Comparison of ENCODE assay signal across 7 mouse cellular contexts in the genomic region with DNA sequence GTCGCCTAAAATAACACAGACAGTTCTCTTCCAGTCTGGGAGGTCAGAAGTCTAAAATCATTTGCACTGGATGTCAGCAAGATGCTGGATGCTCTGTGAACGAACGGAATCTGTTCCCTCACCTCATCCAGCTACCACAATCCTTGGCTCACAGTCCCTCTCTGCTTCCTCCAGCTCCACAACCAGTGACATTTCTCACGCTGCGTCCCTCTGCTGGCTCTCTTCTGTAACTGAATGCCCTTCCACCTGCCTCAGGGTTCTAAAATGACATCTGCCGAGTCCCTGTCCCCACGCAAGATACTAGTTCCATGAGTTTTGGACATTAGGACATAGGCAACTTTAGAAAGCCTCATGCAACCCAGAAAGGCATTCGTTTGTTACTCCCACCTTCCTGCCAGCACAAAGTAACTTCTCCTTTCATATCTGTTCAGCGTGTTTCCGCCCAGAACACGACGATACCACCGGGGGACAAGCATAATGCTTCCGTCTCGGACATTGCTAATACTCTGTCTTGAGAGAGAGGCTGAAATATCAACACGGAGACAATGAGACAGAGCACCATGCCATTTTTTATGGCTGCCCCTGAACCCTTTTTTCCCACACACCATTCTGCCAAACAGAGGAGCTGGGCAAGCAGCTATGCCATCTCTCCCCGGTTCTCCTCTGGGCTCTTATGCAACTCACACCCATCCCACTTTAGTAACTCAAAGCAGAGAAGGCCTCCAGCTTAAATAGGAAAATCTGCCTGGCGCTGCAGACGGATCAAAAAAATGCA. TPM values are rescaled to one million over a fixed set of nuclear protein-coding genes. Genes with fewer than 3 reads are reported as not detected.
DNase-seq lines count a peak whose midpoint lies in the region; ATAC-seq and TF ChIP-seq lines count a peak whose summit lies in the region.

No protein-coding gene starts in this region.

- no peak overlapping the region for H3K4me3 ChIP-seq in kidney, embryonic 14.5 days (ENCODE audit: low read length)
- H3K4me3 ChIP-seq in thymus, adult 2 months (ENCODE audit: control insufficient read depth, insufficient read depth, low read length), result no peak overlapping the region
- H3K4me3 ChIP-seq in intestine, embryonic 14.5 days (ENCODE audit: low read depth, low read length), result no peak overlapping the region
- no peak overlapping the region for H3K4me3 ChIP-seq in stomach, embryonic 15.5 days (replicated peaks)

- H3K36me3 ChIP-seq in kidney, embryonic 14.5 days (ENCODE audit: control insufficient read depth, insufficient read depth, low read length), result no peaks in the 10 kb centered on the region
- no peaks in the 10 kb centered on the region for H3K36me3 ChIP-seq in thymus, adult 2 months (ENCODE audit: control insufficient read depth, insufficient read depth, low read length)
- H3K36me3 ChIP-seq in intestine, embryonic 14.5 days (ENCODE audit: control insufficient read depth, insufficient read depth, low read length), result no peaks in the 10 kb centered on the region
- no peaks in the 10 kb centered on the region for H3K36me3 ChIP-seq in stomach, embryonic 15.5 days

- H3K9ac ChIP-seq in kidney, embryonic 14.5 days (ENCODE audit: low read depth, low read length), result no peak overlapping the region
- H3K9ac ChIP-seq in intestine, embryonic 14.5 days (ENCODE audit: low read length), result no peak overlapping the region
- no peak overlapping the region for H3K9ac ChIP-seq in stomach, embryonic 15.5 days

- no peak overlapping the region for H3K4me2 ChIP-seq in kidney, embryonic 14.5 days (replicated peaks; ENCODE audit: low read depth, low read length)
- H3K4me2 ChIP-seq in intestine, embryonic 14.5 days (ENCODE audit: low read length), result no peak overlapping the region
- no peak overlapping the region for H3K4me2 ChIP-seq in stomach, embryonic 15.5 days

- no peak for TF ChIP-seq POLR2A in thymus, adult 2 months (IDR thresholded peaks at IDR 0.05; ENCODE audit: control insufficient read depth, extremely low read depth, insufficient read depth, low read length, poor library complexity)

- no peak for DNase-seq in kidney, postnatal 4 days
- peak; percentile 23 for DNase-seq in thymus, postnatal 4 days
- no peak for DNase-seq in thymus, adult 2 months
- DNase-seq in intestine, embryonic 14.5 days (ENCODE audit: low spot score), result no peak
- DNase-seq in adrenal gland, adult 8-10 months, result no peak

- TF ChIP-seq CTCF in thymus, adult 2 months (IDR thresholded peaks at IDR 0.05; ENCODE audit: borderline replicate concordance, control insufficient read depth, extremely low read depth, insufficient read depth, low read length, poor library complexity), result no peak

- peak overlapping the region; percentile 34; the same call in 1 of the 2 replicates for H3K27ac ChIP-seq in kidney, embryonic 14.5 days (ENCODE audit: low read depth, low read length)
- H3K27ac ChIP-seq in thymus, adult 2 months (ENCODE audit: control insufficient read depth, insufficient read depth, low read length), result no peak overlapping the region
- H3K27ac ChIP-seq in intestine, embryonic 14.5 days (ENCODE audit: low read depth), result peak overlapping the region; percentile 86
- peak overlapping the region; percentile 90 for H3K27ac ChIP-seq in stomach, embryonic 15.5 days

- H3K27me3 ChIP-seq in kidney, embryonic 14.5 days (ENCODE audit: control insufficient read depth, insufficient read depth, low read length), result no peaks in the 10 kb centered on the region
- H3K27me3 ChIP-seq in thymus, adult 2 months (ENCODE audit: control insufficient read depth, insufficient read depth, low read length), result no peaks in the 10 kb centered on the region
- H3K27me3 ChIP-seq in intestine, embryonic 14.5 days (replicated peaks; ENCODE audit: control insufficient read depth, insufficient read depth, low read length), result no peaks in the 10 kb centered on the region
- no peaks in the 10 kb centered on the region for H3K27me3 ChIP-seq in stomach, embryonic 15.5 days (replicated peaks)

- WGBS in kidney, embryonic 14.5 days, result 71% methylated on average over 19 of the region's 19 CpGs
- WGBS in thymus, adult 2 months, result 53% methylated on average over 19 of the region's 19 CpGs
- WGBS in intestine, embryonic 14.5 days, result 61% methylated on average over 19 of the region's 19 CpGs
- 54% methylated on average over 19 of the region's 19 CpGs for whole genome bisulfite sequencing in stomach, embryonic 15.5 days

- H3K4me1 ChIP-seq in kidney, embryonic 14.5 days (ENCODE audit: control insufficient read depth, insufficient read depth, low read length), result peaks cover 20% of the 10 kb centered on the region
- no peaks in the 10 kb centered on the region for H3K4me1 ChIP-seq in thymus, adult 2 months (replicated peaks; ENCODE audit: control insufficient read depth, insufficient read depth, low read length)
- H3K4me1 ChIP-seq in intestine, embryonic 14.5 days (replicated peaks; ENCODE audit: control insufficient read depth, insufficient read depth, low read length), result peaks cover 36% of the 10 kb centered on the region
- peaks cover 17% of the 10 kb centered on the region for H3K4me1 ChIP-seq in stomach, embryonic 15.5 days

- no peaks in the 10 kb centered on the region for H3K9me3 ChIP-seq in kidney, embryonic 14.5 days (ENCODE audit: control insufficient read depth, low read length)
- no peaks in the 10 kb centered on the region for H3K9me3 ChIP-seq in intestine, embryonic 14.5 days (ENCODE audit: control insufficient read depth, low read length)
- H3K9me3 ChIP-seq in stomach, embryonic 15.5 days, result no peaks in the 10 kb centered on the region

- no peak for ATAC-seq in kidney, embryonic 14.5 days (ENCODE audit: low FRiP score, low TSS enrichment)
- no peak for ATAC-seq in intestine, embryonic 14.5 days (replicated peaks; ENCODE audit: low FRiP score, low TSS enrichment, low read depth)
- ATAC-seq in stomach, embryonic 15.5 days (ENCODE audit: insufficient read depth, low FRiP score, low read depth), result no peak

RNA-seq across cellular contexts. Expression of gene Adamts17, which starts 27.6 kb away (rescaled TPM):
- polyA plus RNA-seq in kidney, embryonic 14.5 days (2014; fragmentation: Nextera tagmentation; extraction: Ambion mirVana), result 4.3 and 4.6 TPM in 2 replicates
- 2.4 and 2.8 TPM in 2 replicates for polyA plus RNA-seq in thymus, adult 2 months (2012; rRNA removed)
- 4.5 and 6.7 TPM in 2 replicates for polyA plus RNA-seq in intestine, embryonic 14.5 days (2014; fragmentation: Nextera tagmentation; extraction: Ambion mirVana)
- polyA plus RNA-seq in stomach, embryonic 15.5 days (2015; fragmentation: Nextera tagmentation; extraction: Ambion mirVana), result 5.2 and 5.6 TPM in 2 replicates
- 10 to 100 TPM in 1 of 4 experiments, 1 to 10 TPM in 3; 3.0 to 12.0 (median 5.2) TPM for total RNA-seq in adrenal gland, adult 8-10 months (2022)
